Comparison of ENCODE assay signal across 8 mouse cellular contexts in the genomic region with DNA sequence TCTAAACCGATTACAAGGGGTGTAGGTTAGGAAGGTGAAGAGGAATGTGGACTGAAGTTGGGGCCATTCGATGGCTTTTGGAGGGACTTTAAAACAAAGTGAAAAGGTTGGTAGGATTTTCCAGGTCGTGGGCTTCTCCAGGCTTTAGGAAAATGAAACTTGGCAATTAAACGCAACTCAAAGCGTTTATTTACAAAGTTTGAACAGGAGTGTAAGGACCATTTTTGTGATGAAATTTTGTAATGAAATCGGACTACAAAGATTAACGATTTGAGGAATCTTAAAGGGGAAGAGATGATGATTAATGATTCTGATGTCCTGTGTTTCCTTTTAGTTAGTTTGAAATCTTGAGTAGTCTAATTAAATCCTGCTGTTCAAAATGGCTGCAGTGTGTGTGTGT. TPM values are rescaled to one million over a fixed set of nuclear protein-coding genes. Genes with fewer than 3 reads are reported as not detected.
A peak's percentile ranks its signal among the peaks of the same experiment; 100 is the strongest.
DNase-seq lines count a peak whose midpoint lies in the region; ATAC-seq and TF ChIP-seq lines count a peak whose summit lies in the region.

No protein-coding gene starts in this region.

- H3K27ac ChIP-seq in kidney, postnatal 0 days, result no peak overlapping the region
- H3K27ac ChIP-seq in embryonic facial prominence, embryonic 12.5 days, result no peak overlapping the region
- no peak overlapping the region for H3K27ac ChIP-seq in hindbrain, embryonic 15.5 days (replicated peaks)
- H3K27ac ChIP-seq in midbrain, embryonic 15.5 days, result no peak overlapping the region

- peak overlapping the region; percentile 94 for H3K4me2 ChIP-seq in kidney, postnatal 0 days (ENCODE audit: low read length)
- H3K4me2 ChIP-seq in embryonic facial prominence, embryonic 12.5 days (replicated peaks), result peak overlapping the region; percentile 95
- peak overlapping the region; percentile 97 for H3K4me2 ChIP-seq in hindbrain, embryonic 15.5 days
- H3K4me2 ChIP-seq in midbrain, embryonic 15.5 days, result peak overlapping the region; percentile 99

- H3K9ac ChIP-seq in kidney, postnatal 0 days (ENCODE audit: low read depth, low read length), result no peak overlapping the region; the same call in 1 of the 2 replicates
- no peak overlapping the region for H3K9ac ChIP-seq in embryonic facial prominence, embryonic 12.5 days
- no peak overlapping the region for H3K9ac ChIP-seq in hindbrain, embryonic 15.5 days
- no peak overlapping the region for H3K9ac ChIP-seq in midbrain, embryonic 15.5 days

- TF ChIP-seq CTCF in kidney, postnatal 0 days (IDR thresholded peaks at IDR 0.05; ENCODE audit: low read depth), result no peak

- H3K9me3 ChIP-seq in kidney, postnatal 0 days (replicated peaks; ENCODE audit: low read length), result no peaks in the 10 kb centered on the region
- no peaks in the 10 kb centered on the region for H3K9me3 ChIP-seq in embryonic facial prominence, embryonic 12.5 days
- no peaks in the 10 kb centered on the region for H3K9me3 ChIP-seq in hindbrain, embryonic 15.5 days
- H3K9me3 ChIP-seq in midbrain, embryonic 15.5 days, result no peaks in the 10 kb centered on the region

- 12% methylated on average over 7 of the region's 7 CpGs for WGBS in kidney, postnatal 0 days
- 14% methylated on average over 7 of the region's 7 CpGs for WGBS in embryonic facial prominence, embryonic 12.5 days
- WGBS in hindbrain, embryonic 15.5 days, result 12% methylated on average over 7 of the region's 7 CpGs
- WGBS in midbrain, embryonic 15.5 days, result 18% methylated on average over 7 of the region's 7 CpGs

- DNase-seq in kidney, postnatal 0 days (ENCODE audit: low spot score), result no peak
- no peak for DNase-seq in kidney, postnatal 14 days
- no peak for DNase-seq in left cerebral cortex, adult 11 months (ENCODE audit: low spot score)
- no peak for DNase-seq in ovary, postnatal 36 days (ENCODE audit: low spot score)
- no peak for DNase-seq in gastrocnemius, postnatal 14 days

- H3K27me3 ChIP-seq in kidney, postnatal 0 days (ENCODE audit: insufficient read depth, low read length), result 0 out of 2 replicates have a peak, but pooled peaks cover 6% of the 10 kb centered on the region
- H3K27me3 ChIP-seq in embryonic facial prominence, embryonic 12.5 days, result no peaks in the 10 kb centered on the region
- no peaks in the 10 kb centered on the region for H3K27me3 ChIP-seq in hindbrain, embryonic 15.5 days
- H3K27me3 ChIP-seq in midbrain, embryonic 15.5 days (replicated peaks), result peaks cover 3% of the 10 kb centered on the region; the same call in 1 of the 2 replicates

- H3K4me3 ChIP-seq in kidney, postnatal 0 days (replicated peaks; ENCODE audit: low read depth, low read length), result peak overlapping the region; percentile 92
- H3K4me3 ChIP-seq in embryonic facial prominence, embryonic 12.5 days, result peak overlapping the region; percentile 79
- H3K4me3 ChIP-seq in hindbrain, embryonic 15.5 days, result peak overlapping the region; percentile 98
- H3K4me3 ChIP-seq in midbrain, embryonic 15.5 days, result peak overlapping the region; percentile 95

- ATAC-seq in kidney, postnatal 0 days (replicated peaks; ENCODE audit: low FRiP score, low read depth), result no peak
- ATAC-seq in embryonic facial prominence, embryonic 12.5 days (ENCODE audit: insufficient number of reproducible peaks, insufficient read depth, low FRiP score, low TSS enrichment), result no peak
- ATAC-seq in hindbrain, embryonic 15.5 days (ENCODE audit: low FRiP score, low read depth), result no peak
- ATAC-seq in midbrain, embryonic 15.5 days (replicated peaks), result no peak

- H3K36me3 ChIP-seq in kidney, postnatal 0 days (ENCODE audit: insufficient read depth, low read length), result no peaks in the 10 kb centered on the region
- no peaks in the 10 kb centered on the region for H3K36me3 ChIP-seq in embryonic facial prominence, embryonic 12.5 days
- no peaks in the 10 kb centered on the region for H3K36me3 ChIP-seq in hindbrain, embryonic 15.5 days
- no peaks in the 10 kb centered on the region for H3K36me3 ChIP-seq in midbrain, embryonic 15.5 days (replicated peaks)

- no peaks in the 10 kb centered on the region for H3K4me1 ChIP-seq in kidney, postnatal 0 days (replicated peaks; ENCODE audit: insufficient read depth, low read length)
- H3K4me1 ChIP-seq in embryonic facial prominence, embryonic 12.5 days, result peaks cover 6% of the 10 kb centered on the region; the same call in 1 of the 2 replicates
- peaks cover 18% of the 10 kb centered on the region for H3K4me1 ChIP-seq in hindbrain, embryonic 15.5 days (replicated peaks)
- peaks cover 14% of the 10 kb centered on the region for H3K4me1 ChIP-seq in midbrain, embryonic 15.5 days

- intact Hi-C loops in gastrocnemius, postnatal 14 days (cut with DNase I; ENCODE audit: low total_unique reads), result no loop called here

RNA-seq across cellular contexts. Expression of gene Cecr2, which starts 1.7 kb away (rescaled TPM):
- 3.3 and 3.6 TPM in 2 replicates for polyA plus RNA-seq in kidney, postnatal 0 days (2015; fragmentation: Nextera tagmentation; extraction: Ambion mirVana)
- polyA plus RNA-seq in embryonic facial prominence, embryonic 12.5 days (2016; fragmentation: Nextera tagmentation; extraction: Ambion mirVana), result 4.8 and 6.4 TPM in 2 replicates
- polyA plus RNA-seq in hindbrain, embryonic 15.5 days (2015; fragmentation: Nextera tagmentation; extraction: Ambion mirVana), result 3.0 and 4.3 TPM in 2 replicates
- polyA plus RNA-seq in midbrain, embryonic 15.5 days (2015; fragmentation: Nextera tagmentation; extraction: Ambion mirVana), result 2.2 and 2.7 TPM in 2 replicates
- 10 to 100 TPM; 10.2 to 11.0 TPM for total RNA-seq in gastrocnemius, postnatal 14 days (2021)
